Mouse (Mus musculus) kidney, adult 2 months (tissue): ENCODE measurements around the gene Nuak2.

Experiments
- CTCF ChIP-seq: fragments of 200-500 bp; conservative IDR thresholded peaks from 2 replicates; pipeline ENCODE4 v1.5.1; 2011; ENCODE audit warnings: low read depth, mild to moderate bottlenecking, control low read depth, low read length, moderate library complexity, mixed read lengths; ENCODE audit not compliant: insufficient read depth, insufficient read length
- POLR2A ChIP-seq: fragments of 200-500 bp; IDR thresholded peaks from one replicate; pipeline ENCODE4 v1.6.1; 2011; ENCODE audit warnings: low read depth, low read length, control low read depth

- TF ChIP-seq POLR2A (no peak), CTCF (no peak)
Observed at GRCm38 (mm10) chr1:132286735-132287134, 29.2 kb upstream of the Nuak2 start.
